Mouse (Mus musculus) CD4-positive helper T cell, adult 2 months (primary cell): ENCODE measurements around the gene Numbl.

Experiments
- DNase-seq: peaks from one replicate; pipeline ENCODE4 v3.0.0-alpha.2; 2012; ENCODE audit warnings: low read depth, missing footprints, low spot score

Gene Numbl

GRCm38 (mm10) chr7:27295956-27296355 is 37.7 kb downstream of the Numbl start:
- no peak for DNase-seq

DNA sequence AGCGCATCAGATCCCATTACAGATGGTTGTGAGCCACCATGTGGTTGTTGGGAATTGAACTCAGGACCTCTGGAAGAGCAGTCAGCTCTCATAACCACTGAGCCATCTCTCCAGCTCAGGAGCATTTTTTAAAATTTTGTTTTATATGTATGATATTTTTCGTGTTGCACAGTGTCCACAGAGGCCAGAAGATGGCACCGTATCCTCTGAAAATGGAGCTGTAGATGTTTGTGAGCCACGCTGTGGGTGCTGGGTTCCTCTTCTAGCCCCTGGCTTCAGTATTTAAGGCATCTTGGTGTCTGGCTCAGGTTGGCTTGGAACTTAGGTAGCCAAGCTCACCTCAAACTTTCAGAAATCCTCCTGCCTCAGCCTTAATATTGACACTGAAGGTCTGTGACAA is 38.3 kb downstream of the Numbl start:
- DNase-seq = no peak

- no peak for DNase-seq
Measured at GRCm38 (mm10) chr7:27298033-27298610, 39.9 kb downstream of the Numbl start.

GRCm38 (mm10) chr7:27298816-27299215 is 40.6 kb downstream of the Numbl start:
- DNase-seq = no peak

GRCm38 (mm10) chr7:27300351-27300750 is 42.1 kb downstream of the Numbl start:
- no peak for DNase-seq

DNA sequence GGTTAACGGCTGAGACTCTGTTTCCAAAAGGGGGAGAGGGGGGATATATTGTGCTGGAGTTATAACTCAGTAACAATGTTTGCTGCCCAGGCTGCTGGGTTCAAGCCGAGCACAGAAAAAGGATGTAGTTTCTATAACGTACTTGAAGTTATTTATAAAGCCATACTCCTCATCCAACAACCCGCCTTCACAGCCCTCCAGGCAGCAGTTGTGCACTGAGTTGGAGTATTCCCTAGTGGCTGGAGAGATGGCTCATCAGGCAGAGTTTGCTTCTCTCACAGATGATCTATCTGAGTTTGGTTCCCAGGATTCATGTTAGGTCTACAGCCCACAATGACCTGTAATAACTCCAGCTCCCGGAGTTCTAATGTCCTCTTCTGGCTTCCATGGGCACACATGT is 42.6 kb downstream of the Numbl start:
- no peak for DNase-seq

- peak; percentile 58 for DNase-seq
Measured at GRCm38 (mm10) chr7:27302172-27302571, 43.9 kb downstream of the Numbl start.

GRCm38 (mm10) chr7:27305091-27305730 is 47.0 kb downstream of the Numbl start:
- DNase-seq = no peak

GRCm38 (mm10) chr7:27306161-27307160 is 48.2 kb downstream of the Numbl start:
- DNase-seq = no peak

- DNase-seq = no peak
Measured at GRCm38 (mm10) chr7:27307551-27307950, 49.3 kb downstream of the Numbl start.

DNA sequence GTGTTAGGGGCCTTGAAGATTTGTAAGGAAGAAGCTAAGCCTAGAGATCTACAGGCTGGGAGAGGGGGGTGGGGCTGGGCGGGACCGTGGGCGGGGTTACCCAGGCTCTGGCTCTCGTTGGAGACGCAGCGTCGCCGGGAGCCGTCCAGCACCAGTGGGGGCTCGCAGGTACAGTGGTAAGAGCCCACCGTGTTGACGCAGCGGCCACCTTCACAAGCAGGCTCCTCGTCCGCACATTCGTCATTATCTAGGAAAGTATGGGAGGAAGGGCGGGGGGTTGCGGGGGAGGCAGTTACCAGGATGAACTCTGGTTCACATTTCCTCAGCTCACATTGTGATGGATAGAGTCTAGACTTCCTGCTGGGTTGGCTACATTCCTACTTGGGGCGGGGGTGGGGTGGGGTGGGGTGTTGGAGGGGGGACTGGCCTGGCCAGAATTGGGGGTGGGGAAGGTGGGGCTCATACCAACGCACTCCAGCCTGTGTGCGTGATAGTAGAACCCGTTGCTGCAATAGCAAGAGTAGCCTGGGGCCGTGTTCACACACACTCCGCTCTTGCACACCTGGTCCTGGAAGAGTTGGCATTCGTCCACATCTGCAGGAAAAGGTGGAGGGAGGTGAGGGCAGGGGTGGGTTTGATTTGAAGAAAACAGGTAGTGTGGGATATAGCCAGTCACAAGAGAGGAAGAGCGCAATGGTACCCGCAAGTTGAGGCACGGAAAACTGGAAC is 50.8 kb downstream of the Numbl start:
- DNase-seq = no peak

- no peak for DNase-seq
Measured at GRCm38 (mm10) chr7:27309832-27310231, 51.6 kb downstream of the Numbl start.

DNA sequence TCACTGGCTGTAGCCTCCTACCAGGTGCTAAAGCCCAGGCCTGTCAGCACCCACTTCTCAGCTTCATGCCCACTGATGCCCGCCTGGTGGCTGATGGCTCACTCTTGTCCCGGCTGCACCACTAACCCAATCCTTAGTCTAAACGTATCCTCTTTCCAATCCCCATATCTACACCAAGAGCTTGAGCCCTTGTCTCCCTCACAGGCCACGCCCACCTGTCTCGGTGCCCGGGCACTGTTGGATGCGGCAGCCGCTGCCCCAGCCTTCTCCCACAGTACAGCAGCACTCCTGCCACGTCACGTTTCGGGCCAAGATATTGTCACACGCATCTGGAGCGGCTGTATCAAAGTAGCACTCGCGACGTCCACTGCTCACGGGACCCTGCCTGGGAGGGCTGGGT is 52.1 kb downstream of the Numbl start:
- DNase-seq = no peak

DNA sequence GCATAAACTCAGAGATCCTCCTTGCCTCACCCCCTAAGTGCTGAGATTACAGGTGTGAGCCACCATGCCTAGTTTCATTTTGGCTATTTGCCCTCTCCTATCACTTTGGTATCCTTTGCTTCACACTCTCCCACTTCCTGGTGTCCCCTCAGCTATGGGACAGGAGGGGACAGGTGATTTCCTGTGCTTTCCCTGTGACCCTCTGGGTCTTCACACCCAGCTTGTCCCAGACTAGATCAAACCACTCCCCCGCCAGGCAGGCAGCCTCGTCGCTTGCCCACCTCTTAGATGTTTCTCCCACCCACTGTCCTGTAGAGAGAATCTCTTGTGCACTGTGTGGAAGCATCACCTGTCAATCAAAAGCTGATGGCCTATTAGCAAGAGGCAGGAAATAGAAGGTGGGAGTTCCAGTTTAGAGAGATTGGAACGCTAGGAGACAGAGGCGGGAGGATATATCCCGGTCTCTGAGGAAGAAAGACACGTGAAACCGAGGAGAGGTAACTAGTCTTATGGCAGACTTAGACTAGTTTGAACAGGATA is 52.8 kb downstream of the Numbl start:
- no peak for DNase-seq

- DNase-seq = no peak
Measured at GRCm38 (mm10) chr7:27311651-27312284, 53.5 kb downstream of the Numbl start.

DNA sequence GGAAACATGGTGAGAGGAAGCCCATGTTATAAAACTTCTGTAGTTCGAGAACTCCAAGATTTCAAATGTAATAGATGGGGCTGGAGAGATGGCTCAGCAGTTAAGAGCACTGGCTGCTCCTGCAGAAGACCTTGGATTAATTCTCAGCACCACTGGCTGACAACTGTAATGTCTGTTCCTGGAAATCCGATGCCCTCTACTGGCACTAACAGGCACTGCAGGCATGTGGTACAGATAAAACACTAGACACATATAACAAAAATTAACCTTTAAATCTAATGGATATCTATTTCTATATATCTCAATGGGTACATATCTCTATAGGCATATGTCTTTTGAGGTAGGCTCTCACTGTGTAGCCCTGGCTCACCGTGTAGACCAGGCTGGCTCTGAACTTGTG is 56.2 kb downstream of the Numbl start:
- no peak for DNase-seq

GRCm38 (mm10) chr7:27315958-27316357 is 57.7 kb downstream of the Numbl start:
- DNase-seq = no peak

DNA sequence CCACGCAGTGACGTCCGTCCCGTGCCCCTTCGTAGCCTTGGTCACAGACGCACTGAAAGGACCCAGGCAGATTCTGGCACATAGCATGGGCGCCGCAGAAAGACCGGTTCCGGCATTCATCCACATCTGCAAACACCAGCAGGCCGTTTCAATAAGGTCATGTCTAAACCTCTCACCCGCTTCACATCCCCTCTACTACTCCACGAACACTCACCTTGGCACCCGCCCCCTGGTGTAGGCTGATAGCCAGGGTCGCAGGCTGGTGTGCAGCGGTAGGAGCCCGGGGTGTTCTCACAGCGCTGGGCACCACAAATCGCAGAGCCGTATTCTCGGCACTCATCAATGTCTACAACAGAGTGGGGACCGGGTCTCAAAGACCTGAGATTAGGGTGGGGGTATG is 61.2 kb downstream of the Numbl start:
- DNase-seq = no peak

DNA sequence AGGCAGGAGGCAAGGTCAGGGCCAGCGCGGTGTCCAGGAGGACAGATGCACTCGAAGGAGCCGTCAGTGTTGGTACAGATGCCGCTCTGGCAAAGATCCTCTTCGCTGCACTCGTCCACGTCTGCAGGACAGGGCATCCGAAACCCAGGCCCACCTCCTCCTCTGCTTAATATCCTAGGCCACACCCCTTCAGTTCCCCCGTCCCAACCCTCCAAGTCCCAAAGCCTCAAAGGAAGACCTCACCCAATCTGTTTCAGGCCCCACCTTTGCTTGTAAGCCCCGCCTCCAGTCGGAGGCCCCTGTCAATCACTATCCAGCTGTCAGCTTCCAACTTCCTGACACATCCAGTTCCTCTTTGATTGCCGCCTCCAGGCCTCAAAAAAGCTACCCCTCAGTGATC is 64.1 kb downstream of the Numbl start:
- DNase-seq = no peak

DNA sequence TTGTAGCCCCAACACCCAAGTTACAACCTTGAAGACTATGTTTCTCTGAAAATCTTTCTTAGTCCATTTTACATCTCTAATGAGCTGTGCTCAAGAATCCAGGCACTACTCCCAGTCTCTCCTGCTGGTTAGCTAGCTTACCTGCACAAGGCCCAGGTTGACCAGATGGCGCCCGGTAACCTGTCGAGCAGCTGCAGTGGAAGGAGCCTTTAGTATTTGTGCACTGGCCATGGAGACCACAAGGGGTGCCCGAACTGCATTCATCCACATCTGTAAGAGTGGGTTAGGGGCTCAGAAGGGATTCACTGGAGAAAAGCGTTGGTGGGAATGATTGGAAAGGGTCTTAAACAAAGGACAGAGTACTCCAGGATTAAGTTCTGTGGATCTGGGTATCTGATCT is 64.8 kb downstream of the Numbl start:
- no peak for DNase-seq

- no peak for DNase-seq
Measured at GRCm38 (mm10) chr7:27324161-27324560, 65.9 kb downstream of the Numbl start.
